Comparison of ENCODE assay signal across 9 mouse cellular contexts in genomic region chr7:12479009-12479346, GRCm38 (mm10). TPM values are rescaled to one million over a fixed set of nuclear protein-coding genes. Genes with fewer than 3 reads are reported as not detected.
DNase-seq lines count a peak whose midpoint lies in the region; ATAC-seq and TF ChIP-seq lines count a peak whose summit lies in the region.
"Had no signal": no experiment of that assay in that cellular context is flagged by ENCODE, and none has a peak within 500 bp of the region (broad histone marks: within the 10 kb centered on the region; RNA-seq: fewer than 3 reads in every experiment).

No protein-coding gene starts in this region.

- peaks cover 11% of the 10 kb centered on the region for H3K36me3 ChIP-seq in heart, adult 2 months (ENCODE audit: control insufficient read depth, insufficient read depth, low read length)
- peaks cover 38% of the 10 kb centered on the region for H3K36me3 ChIP-seq in C2C12 (ENCODE audit: control insufficient read depth, insufficient read depth)
- H3K36me3 ChIP-seq in forebrain, embryonic 14.5 days (ENCODE audit: control insufficient read depth, insufficient read depth, low read length) = peaks cover 38% of the 10 kb centered on the region
- peaks cover 15% of the 10 kb centered on the region for H3K36me3 ChIP-seq in liver, embryonic 16.5 days (ENCODE audit: control insufficient read depth, insufficient read depth)

- ATAC-seq in forebrain, embryonic 14.5 days = peak; percentile 3; the same call in 1 of the 2 replicates
- ATAC-seq in liver, embryonic 16.5 days (ENCODE audit: low read depth) = no peak

- H3ac ChIP-seq in C2C12 (ENCODE audit: control insufficient read depth, insufficient read length, low read depth) = peak overlapping the region; percentile 99

- peaks cover 20% of the 10 kb centered on the region for H3K79me3 ChIP-seq in C2C12 (ENCODE audit: low read depth)

- WGBS in heart, adult 2 months = 1% methylated on average over 8 of the region's 8 CpGs
- 0% methylated on average over 8 of the region's 8 CpGs for WGBS in forebrain, embryonic 14.5 days
- WGBS in liver, embryonic 16.5 days (ENCODE audit: insufficient replicate concordance) = 0% methylated on average over 7 of the region's 8 CpGs

- intact Hi-C loops in heart, adult 2 months (cut with DNase I) = loop anchor here (2.0 to 10.0 kb wide), 5 partner anchors 56 to 806 kb away; partner anchors contain the start of genes Chmp2a, Ube2m, Zfp110 and Zfp128

- peaks cover 16% of the 10 kb centered on the region; the same call in 1 of the 2 replicates for H3K9me3 ChIP-seq in forebrain, embryonic 14.5 days (replicated peaks; ENCODE audit: control insufficient read depth, low read length)
- H3K9me3 ChIP-seq in liver, embryonic 16.5 days (replicated peaks; ENCODE audit: control insufficient read depth, low read length) = no peaks in the 10 kb centered on the region

- peak overlapping the region; percentile 95 for H3K4me3 ChIP-seq in heart, adult 2 months
- peak overlapping the region; percentile 63 for H3K4me3 ChIP-seq in C2C12 (ENCODE audit: insufficient read depth, poor library complexity, severe bottlenecking)
- H3K4me3 ChIP-seq in forebrain, embryonic 14.5 days (ENCODE audit: low read depth, low read length) = peak overlapping the region; percentile 62
- peak overlapping the region; percentile 80 for H3K4me3 ChIP-seq in liver, embryonic 16.5 days (ENCODE audit: low read depth, low read length)

- DNase-seq in heart, adult 2 months = no peak
- DNase-seq in heart, adult 18-20 months = no peak
- DNase-seq in forebrain, embryonic 14.5 days (ENCODE audit: low spot score) = peak; percentile 55
- DNase-seq in left cerebral cortex, adult 11 months (ENCODE audit: low spot score) = no peak
- no peak for DNase-seq in right cerebral cortex, adult 2 months (ENCODE audit: low spot score in 2 of 2)
- DNase-seq in adrenal gland, adult 2 months = no peak

- H3K4me1 ChIP-seq in heart, adult 2 months (ENCODE audit: control insufficient read depth, insufficient read depth, low read length) = no peaks in the 10 kb centered on the region; the same call in 1 of the 2 replicates
- H3K4me1 ChIP-seq in forebrain, embryonic 14.5 days (ENCODE audit: control insufficient read depth, insufficient read depth, low read length) = no peaks in the 10 kb centered on the region
- H3K4me1 ChIP-seq in liver, embryonic 16.5 days (ENCODE audit: control insufficient read depth, low read depth, low read length) = peaks cover 4% of the 10 kb centered on the region

- peak overlapping the region; percentile 55 for H3K4me2 ChIP-seq in forebrain, embryonic 14.5 days (ENCODE audit: low read length)
- peak overlapping the region; percentile 55 for H3K4me2 ChIP-seq in liver, embryonic 16.5 days (ENCODE audit: low read depth, low read length)

- no peak overlapping the region; the same call in 1 of the 2 replicates for H3K9ac ChIP-seq in heart, adult 2 months (ENCODE audit: low read depth, low read length)
- peak overlapping the region; percentile 92 for H3K9ac ChIP-seq in forebrain, embryonic 14.5 days (ENCODE audit: low read length)
- H3K9ac ChIP-seq in liver, embryonic 16.5 days (ENCODE audit: low read depth, low read length) = peak overlapping the region; percentile 75

- no peak for TF ChIP-seq POLR2A in heart, adult 2 months (IDR thresholded peaks at IDR 0.05; ENCODE audit: insufficient read depth, low read depth, low read length)

- no peak for TF ChIP-seq EP300 in heart, adult 2 months (IDR thresholded peaks at IDR 0.05; ENCODE audit: insufficient read depth, low read depth, low read length)

- no peak for TF ChIP-seq CTCF in heart, adult 2 months (IDR thresholded peaks at IDR 0.05)
- no peak for TF ChIP-seq CTCF in C2C12 (IDR thresholded peaks at IDR 0.05; ENCODE audit: control insufficient read depth, insufficient read depth, insufficient read length)

- H3K27me3 ChIP-seq in heart, adult 2 months (ENCODE audit: control insufficient read depth, insufficient read depth, low read length) = no peaks in the 10 kb centered on the region
- no peaks in the 10 kb centered on the region for H3K27me3 ChIP-seq in C2C12 (ENCODE audit: control insufficient read depth, insufficient read depth, insufficient read length)
- no peaks in the 10 kb centered on the region for H3K27me3 ChIP-seq in forebrain, embryonic 14.5 days (replicated peaks; ENCODE audit: control insufficient read depth, insufficient read depth, low read length)
- no peaks in the 10 kb centered on the region for H3K27me3 ChIP-seq in liver, embryonic 16.5 days (ENCODE audit: control insufficient read depth, insufficient read depth, low read depth, low read length)

- H3K27ac ChIP-seq in heart, adult 2 months = no peak overlapping the region; the same call in 1 of the 2 replicates
- peak overlapping the region; percentile 74; the same call in 1 of the 2 replicates for H3K27ac ChIP-seq in forebrain, embryonic 14.5 days (ENCODE audit: low read depth, low read length)
- H3K27ac ChIP-seq in liver, embryonic 16.5 days (ENCODE audit: low read length) = no peak overlapping the region

- no peaks in the 10 kb centered on the region; the same call in 1 of the 2 replicates for H3K79me2 ChIP-seq in heart, adult 2 months (replicated peaks; ENCODE audit: control insufficient read depth, insufficient read depth, low read length)
- H3K79me2 ChIP-seq in C2C12 (ENCODE audit: control insufficient read depth, insufficient read depth) = peaks cover 25% of the 10 kb centered on the region

TF ChIP-seq in C2C12, 6 proteins besides CTCF, POLR2A, EP300 and RAD21:
- TF ChIP-seq CEBPB (IDR thresholded peaks at IDR 0.05; ENCODE audit: low read depth) = no peak
- TF ChIP-seq FOSL1 (IDR thresholded peaks at IDR 0.05; ENCODE audit: insufficient read depth, low read length, poor library complexity, severe bottlenecking) = no peak
- TF ChIP-seq MYOG (IDR thresholded peaks at IDR 0.05; ENCODE audit: control insufficient read depth, extremely low read depth, insufficient read length) = no peak
- TF ChIP-seq MAX (IDR thresholded peaks at IDR 0.05) = no peak
- TF ChIP-seq USF1 (IDR thresholded peaks at IDR 0.05; ENCODE audit: low read depth) = no peak
- no peak for TF ChIP-seq MYOD1 (IDR thresholded peaks at IDR 0.05; ENCODE audit: control insufficient read depth, insufficient read length, low read depth)
TF ChIP-seq in C2C12: peak in this region for 0.

RNA-seq across cellular contexts. Expression of gene Zfp606, which starts 0.9 kb away (rescaled TPM):
- 1 to 10 TPM; 7.6 to 9.4 TPM for total RNA-seq in heart, adult 2 months (2021)
- 2.4 and 4.3 TPM in 2 replicates for polyA plus RNA-seq in heart, adult 2 months (2012; rRNA removed)
- 1 to 10 TPM; 6.9 to 7.2 TPM for total RNA-seq in heart, adult 18-20 months (2021)
- 1.7 TPM for polyA plus RNA-seq in C2C12 (2012; fragmentation: generic; extraction: Trizol)
- polyA plus RNA-seq in forebrain, embryonic 14.5 days (2014; fragmentation: Nextera tagmentation; extraction: Ambion mirVana) = 52.7 and 63.7 TPM in 2 replicates
- polyA plus RNA-seq in liver, embryonic 16.5 days (2015; fragmentation: Nextera tagmentation; extraction: Ambion mirVana) = 3.1 and 3.2 TPM in 2 replicates
- 1 to 10 TPM; 7.7 to 9.6 TPM for total RNA-seq in adrenal gland, adult 2 months (2021)
- 4.0 and 4.4 TPM in 2 replicates for polyA plus RNA-seq in adrenal gland, adult 2 months (2012; rRNA removed)

RNA-seq across cellular contexts. Expression of gene 2900092C05Rik, which starts 33.3 kb away (rescaled TPM):
- not detected for total RNA-seq in heart, adult 2 months (2021)
- not detected in 2 replicates for polyA plus RNA-seq in heart, adult 2 months (2012; rRNA removed)
- total RNA-seq in heart, adult 18-20 months (2021) = not detected
- not detected for polyA plus RNA-seq in C2C12 (2012; fragmentation: generic; extraction: Trizol)
- not detected in 2 replicates for polyA plus RNA-seq in forebrain, embryonic 14.5 days (2014; fragmentation: Nextera tagmentation; extraction: Ambion mirVana)
- not detected in 2 replicates for polyA plus RNA-seq in liver, embryonic 16.5 days (2015; fragmentation: Nextera tagmentation; extraction: Ambion mirVana)
- not detected for total RNA-seq in adrenal gland, adult 2 months (2021)
- polyA plus RNA-seq in adrenal gland, adult 2 months (2012; rRNA removed) = not detected in 2 replicates
- polyA plus RNA-seq: large intestine, adult 2 months had no signal

RNA-seq across cellular contexts. Expression of gene Zfp551, which starts 56.4 kb away (rescaled TPM):
- total RNA-seq in heart, adult 2 months (2021) = 1 to 10 TPM; 1.4 to 1.8 TPM
- 0.76 and 2.1 TPM in 2 replicates for polyA plus RNA-seq in heart, adult 2 months (2012; rRNA removed)
- 1 to 10 TPM; 1.8 to 2.3 TPM for total RNA-seq in heart, adult 18-20 months (2021)
- 0.39 TPM for polyA plus RNA-seq in C2C12 (2012; fragmentation: generic; extraction: Trizol)
- polyA plus RNA-seq in forebrain, embryonic 14.5 days (2014; fragmentation: Nextera tagmentation; extraction: Ambion mirVana) = 8.4 and 11.7 TPM in 2 replicates
- polyA plus RNA-seq in liver, embryonic 16.5 days (2015; fragmentation: Nextera tagmentation; extraction: Ambion mirVana) = 0.54 and 0.72 TPM in 2 replicates
- 1 to 10 TPM; 3.7 to 6.0 TPM for total RNA-seq in adrenal gland, adult 2 months (2021)
- polyA plus RNA-seq in adrenal gland, adult 2 months (2012; rRNA removed) = 0.38 and 0.52 TPM in 2 replicates

Comparison
In these comparisons a context has a peak if more than half of its experiments do, and no peak if none do; other contexts are left out.
1. RNA of gene Zfp606, which starts 0.9 kb away (polyA plus RNA-seq): 52.7 to 63.7 TPM in forebrain, embryonic 14.5 days; 4.0 to 4.4 TPM in adrenal gland, adult 2 months, 3.1 to 3.2 TPM in liver, embryonic 16.5 days, 2.4 to 4.3 TPM in heart, adult 2 months and 1.7 TPM in C2C12 (single experiment); every median in the first group is over 10 times any median in the second.
2. Peak in every context shown above with its lines, with median percentiles within 50 percentile points of each other: H3K4me3 ChIP-seq.